Mouse (Mus musculus): ENCODE results near the gene Cd55b.
A peak's percentile ranks its signal among the peaks of the same experiment; 100 is the strongest.
"Not testable (repeated sequence)": the region's sequence is repeated elsewhere in the genome, so short reads cannot be mapped to it uniquely, and the experiment has no call there.

Gene Cd55b

DNA sequence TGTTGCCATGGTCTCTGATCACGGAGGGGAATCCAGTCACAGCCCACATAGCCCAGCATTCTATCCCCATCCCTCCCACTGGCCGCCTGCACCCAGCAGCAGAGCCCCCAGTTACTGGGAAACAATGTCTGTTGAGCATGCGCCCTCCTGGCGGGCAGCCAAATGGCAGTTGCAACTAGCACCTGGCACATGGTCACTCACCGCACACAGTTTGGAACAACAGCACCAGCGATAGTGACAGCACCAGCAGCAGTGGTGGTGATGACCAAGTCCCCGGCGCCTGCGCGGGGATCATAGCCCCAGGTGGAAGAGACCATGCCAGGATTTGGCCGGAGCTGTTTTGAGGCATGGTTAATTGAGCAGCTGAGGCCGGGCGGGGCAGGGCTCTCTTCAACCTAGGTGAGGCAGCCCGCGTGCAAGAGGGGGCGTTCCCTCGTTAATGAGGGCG lies at the start of gene Cd55b:
Gene Cd55b, minus strand, starts transcription at position 346 of the 448 bp plus-strand sequence.
- DNase-seq (ENCODE audit: extremely low read depth, low read depth), result no peak

GRCm38 (mm10) chr1:130470074-130470473 lies 47.3 kb upstream of the Cd55b start:
- no peak for DNase-seq (ENCODE audit: extremely low read depth, low read depth)

GRCm38 (mm10) chr1:130467453-130467852 lies 44.6 kb upstream of the Cd55b start:
- DNase-seq (ENCODE audit: extremely low read depth, low read depth), result no peak

GRCm38 (mm10) chr1:130464173-130464572 lies 41.4 kb upstream of the Cd55b start:
- no peak for DNase-seq (ENCODE audit: extremely low read depth, low read depth)

DNA sequence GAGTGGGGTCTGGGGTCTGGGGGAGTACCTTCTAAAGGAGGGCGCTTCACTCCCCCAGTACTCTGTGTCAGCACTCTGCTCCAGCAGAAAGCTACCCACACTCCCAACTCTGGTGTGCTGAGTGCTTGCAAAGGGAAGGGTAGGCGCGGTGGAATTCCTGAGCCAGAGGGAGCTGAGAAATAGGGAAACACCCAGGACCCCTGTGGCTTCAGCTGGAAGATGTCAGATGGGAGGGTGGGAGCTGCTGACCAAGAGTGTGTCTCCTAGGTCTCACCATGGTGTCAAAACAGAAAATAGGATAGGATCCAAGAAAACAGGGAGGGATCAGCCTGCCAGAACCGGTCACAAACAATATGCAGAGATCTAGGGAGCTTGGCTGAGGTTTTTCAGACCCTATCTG lies 40.1 kb upstream of the Cd55b start:
- DNase-seq (ENCODE audit: extremely low read depth, low read depth), result peak; percentile 16

DNA sequence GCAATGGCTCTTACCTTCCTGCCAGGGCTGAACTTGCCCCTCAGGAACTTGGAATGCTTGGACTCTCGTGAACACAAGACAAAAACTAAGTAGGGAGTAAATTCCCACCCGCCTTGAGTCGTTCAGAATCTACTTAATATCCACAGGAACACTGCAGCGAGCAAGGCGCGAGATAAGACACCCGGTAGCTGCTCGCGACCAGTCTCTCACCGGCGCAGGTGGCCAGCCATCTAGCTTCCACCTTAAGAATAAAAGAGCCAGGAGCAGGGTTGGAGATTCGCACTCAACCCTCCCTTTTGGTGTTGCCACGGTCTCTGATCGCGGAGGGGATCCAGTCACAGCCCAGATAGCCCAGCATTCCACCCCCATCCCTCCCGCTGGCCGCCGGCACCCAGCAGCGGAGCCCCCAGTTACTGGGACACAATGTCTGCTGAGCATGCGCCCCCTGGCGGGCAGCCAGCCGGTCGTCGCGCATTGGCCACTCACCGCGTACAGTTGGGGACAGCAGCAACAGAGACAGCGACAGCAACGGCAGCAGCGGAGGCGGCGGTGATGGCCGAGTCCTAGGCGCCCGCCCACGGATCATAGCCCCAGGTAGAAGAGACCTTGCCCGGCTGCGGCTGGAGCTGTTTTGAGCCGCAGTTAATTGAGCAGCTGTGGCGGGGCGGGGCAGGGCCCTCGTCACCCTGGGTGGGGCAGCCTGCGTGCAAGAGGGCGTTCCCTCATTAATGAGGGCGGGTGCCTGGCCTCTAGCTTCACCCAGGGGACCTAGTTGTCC lies 39.5 kb upstream of the Cd55b start, which contains the start of gene Cd55:
Gene Cd55, minus strand, starts transcription at position 661 of the 778 bp plus-strand sequence.
- DNase-seq (ENCODE audit: extremely low read depth, low read depth), result peak; percentile 71

GRCm38 (mm10) chr1:130455111-130455510 lies 32.3 kb upstream of the Cd55b start:
- no peak for DNase-seq (ENCODE audit: extremely low read depth, low read depth)

DNA sequence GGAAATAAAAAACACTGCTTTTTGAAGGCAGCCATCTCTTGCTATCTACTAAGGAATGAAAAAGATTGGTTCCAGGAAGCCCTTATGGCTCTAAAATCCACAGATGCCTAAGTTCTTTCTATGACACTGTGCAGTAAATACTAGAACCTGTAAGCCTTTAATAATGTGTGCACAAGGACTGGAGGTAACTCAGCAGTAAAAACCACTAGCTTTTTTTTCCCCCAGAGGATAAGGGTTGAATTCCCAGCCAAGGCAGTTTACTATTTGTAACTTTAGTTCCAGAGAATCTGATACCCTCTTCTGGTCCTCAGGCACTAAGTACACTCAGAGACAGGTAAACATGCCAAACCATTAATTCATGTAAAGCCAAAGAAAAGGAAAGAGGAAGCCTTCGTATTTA lies 20.1 kb upstream of the Cd55b start:
- not testable (repeated sequence) for DNase-seq (ENCODE audit: extremely low read depth, low read depth)

DNA sequence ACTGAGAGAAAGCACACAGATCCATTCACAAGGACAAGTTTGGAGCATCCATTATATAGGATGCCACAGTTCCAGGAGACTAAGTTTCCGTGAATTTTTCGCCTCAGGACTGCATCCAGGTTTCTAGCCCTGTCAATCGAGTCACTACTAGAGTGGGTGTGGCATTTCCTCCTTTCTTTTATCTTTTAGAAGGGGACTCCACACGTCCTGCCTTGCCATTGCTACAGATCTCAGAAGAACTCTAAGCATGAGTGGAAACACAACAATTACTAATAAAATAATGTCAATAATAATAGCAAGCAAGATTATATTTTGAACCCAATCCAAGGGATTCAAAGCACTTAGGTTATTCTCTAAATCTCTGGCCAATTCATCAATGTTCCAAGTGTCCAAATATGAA lies 8.1 kb upstream of the Cd55b start:
- peak; percentile 28 for DNase-seq (ENCODE audit: extremely low read depth, low read depth)

DNA sequence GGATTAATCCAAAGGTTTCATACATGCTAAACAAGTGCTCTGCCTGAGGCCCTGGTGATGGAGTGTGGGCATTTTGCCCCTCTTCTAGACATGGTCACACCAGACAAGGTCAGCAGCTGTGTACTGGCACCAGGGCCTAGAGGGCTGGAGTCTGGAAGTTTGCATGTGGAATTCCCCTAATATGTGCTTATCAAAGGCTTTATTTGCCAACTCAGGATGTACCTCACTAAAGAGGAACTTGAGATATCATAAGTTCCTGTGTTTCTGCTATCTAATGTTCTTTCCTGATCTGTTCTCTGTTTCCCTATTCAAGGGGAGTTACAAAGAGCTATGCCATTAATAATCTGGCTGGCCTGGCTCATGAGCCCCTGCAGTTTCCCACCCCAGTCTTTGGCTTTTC lies 5.9 kb upstream of the Cd55b start:
- DNase-seq (ENCODE audit: extremely low read depth, low read depth), result peak; percentile 49

GRCm38 (mm10) chr1:130427175-130427853 lies 4.5 kb upstream of the Cd55b start:
- not testable (repeated sequence) for DNase-seq (ENCODE audit: extremely low read depth, low read depth)

DNA sequence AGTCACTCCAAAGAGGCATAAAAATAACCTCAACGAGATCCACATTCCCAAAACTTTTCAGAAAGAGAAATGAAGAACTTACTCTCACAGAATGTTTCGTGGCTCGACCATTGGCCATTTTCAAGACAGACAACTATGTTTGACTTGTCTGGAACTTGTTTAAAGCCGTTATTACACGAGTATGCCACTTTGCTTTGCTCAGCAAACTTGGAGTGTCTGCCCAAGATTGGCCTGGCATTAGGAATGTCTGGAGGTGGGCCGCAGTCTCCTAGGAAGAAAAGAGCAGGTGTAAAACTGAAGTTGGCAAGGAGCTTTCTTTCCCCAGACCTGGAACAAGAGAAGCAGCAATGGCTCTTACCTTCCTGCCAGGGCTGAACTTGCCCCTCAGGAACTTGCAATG lies 776 bp downstream of the Cd55b start:
- DNase-seq (ENCODE audit: extremely low read depth, low read depth), result not testable (repeated sequence)

DNA sequence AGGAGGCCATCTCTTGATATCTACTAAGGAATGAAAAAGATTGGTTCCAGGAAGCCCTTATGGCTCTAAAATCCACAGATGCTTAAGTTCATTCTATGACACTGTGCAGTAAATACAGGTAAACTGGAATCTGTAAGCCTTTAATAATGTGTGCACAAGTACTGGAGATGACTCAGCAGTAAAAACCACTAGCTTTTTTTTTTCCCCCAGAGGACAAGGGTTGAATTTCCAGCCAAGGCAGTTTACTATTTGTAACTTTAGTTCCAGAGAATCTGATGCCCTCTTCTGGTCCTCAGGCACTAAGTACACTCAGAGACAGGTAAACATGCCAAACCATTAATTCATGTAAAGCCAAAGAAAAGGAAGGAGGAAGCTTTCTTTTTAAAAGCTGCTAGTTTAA lies 25.7 kb downstream of the Cd55b start:
- peak; percentile 12 for DNase-seq (ENCODE audit: extremely low read depth, low read depth)

GRCm38 (mm10) chr1:130387282-130387681 lies 35.5 kb downstream of the Cd55b start:
- DNase-seq (ENCODE audit: extremely low read depth, low read depth), result peak; percentile 34

- peak; percentile 19 for DNase-seq (ENCODE audit: extremely low read depth, low read depth)
Observed at GRCm38 (mm10) chr1:130377726-130378429, 44.9 kb downstream of the Cd55b start.

DNA sequence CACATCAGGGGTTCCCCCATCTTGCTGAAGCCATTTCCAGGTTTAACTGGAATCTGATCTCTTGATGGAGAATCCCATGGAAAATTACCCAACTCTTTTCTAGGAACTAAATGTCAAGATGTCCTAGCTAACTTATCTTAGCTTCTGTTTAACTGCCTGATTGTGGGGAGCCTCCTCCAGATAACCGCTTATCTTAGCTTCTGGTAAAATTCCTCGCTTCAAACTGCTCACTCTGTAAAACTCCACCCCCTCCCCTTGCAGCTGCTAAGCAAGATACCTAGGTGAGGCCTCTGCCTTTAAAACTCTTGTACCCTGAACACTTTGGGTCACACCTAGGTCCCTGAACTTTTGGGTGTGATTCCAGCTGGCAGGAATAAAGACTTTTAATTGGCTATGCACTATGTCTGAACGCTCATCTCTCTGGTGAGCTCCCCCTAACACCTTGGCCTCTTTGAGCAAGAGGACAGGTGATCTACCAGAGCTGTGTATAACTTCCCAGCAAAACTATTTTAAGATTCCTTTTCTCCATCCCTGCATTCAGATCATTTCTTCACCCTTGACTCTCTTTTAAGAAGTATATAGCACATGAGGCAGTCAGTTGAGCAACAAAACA lies 48.5 kb downstream of the Cd55b start:
- DNase-seq (ENCODE audit: extremely low read depth, low read depth), result no peak

DNA sequence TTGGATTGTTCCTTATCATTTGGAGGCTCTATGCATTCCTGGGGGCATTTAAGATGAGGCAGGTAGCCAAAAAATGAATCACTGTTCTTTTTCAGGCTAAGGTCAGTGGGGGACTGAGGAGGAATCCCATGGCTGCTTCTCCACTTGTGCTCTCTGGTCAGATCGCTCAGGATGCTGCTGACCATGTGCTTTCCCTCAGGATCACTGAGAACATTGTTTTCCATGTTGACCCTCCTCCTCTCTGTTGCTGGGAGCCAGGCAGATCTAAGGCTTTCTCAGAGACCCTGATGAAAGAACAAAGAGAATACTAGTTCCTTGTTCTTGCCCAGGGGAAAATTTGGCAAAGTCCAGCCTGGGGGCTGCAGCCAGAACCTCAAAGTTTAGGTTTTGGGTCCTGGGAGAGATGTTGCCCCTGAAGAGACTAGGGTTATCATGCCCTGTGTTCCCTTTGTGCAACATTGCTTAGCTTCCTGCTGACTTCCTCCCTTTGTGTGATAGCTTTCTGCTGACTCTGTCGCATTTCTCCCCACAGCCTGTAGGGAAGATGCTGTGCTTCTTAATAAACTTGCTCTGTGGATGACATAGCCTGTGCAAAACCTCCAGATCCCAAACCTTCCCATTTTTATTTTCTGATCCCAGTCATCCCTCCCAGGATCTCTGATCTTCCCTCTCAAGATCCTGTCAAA lies 49.3 kb downstream of the Cd55b start:
- DNase-seq (ENCODE audit: extremely low read depth, low read depth), result peak; percentile 70

DNA sequence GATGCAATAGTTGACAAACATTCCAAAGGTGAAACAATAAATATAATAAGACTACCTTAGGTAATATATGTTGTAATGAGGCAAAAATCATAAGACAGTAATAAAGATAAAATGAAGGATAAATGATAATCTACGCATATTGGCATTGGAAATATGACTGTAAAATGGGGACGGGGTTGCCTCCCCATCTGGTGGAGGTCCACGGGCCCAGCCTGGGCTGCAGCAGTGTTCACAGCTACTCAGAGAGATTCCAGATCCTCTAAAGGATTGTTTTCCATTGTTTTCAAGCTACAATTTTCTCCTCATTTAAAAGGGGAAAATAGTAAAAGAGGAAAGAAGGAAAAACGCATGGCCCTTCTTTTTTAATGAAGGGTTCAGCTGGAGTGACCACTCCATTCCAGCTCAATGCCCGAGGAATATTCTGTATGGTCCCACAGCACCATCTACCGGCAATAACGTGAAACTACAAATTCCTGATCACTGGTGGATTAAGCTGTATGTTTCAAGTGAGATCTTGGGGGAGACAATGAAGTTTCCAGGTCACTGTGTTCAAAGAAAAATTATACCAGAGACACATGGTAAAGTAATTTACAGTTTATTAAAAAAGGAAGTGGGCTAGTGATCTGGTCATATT lies 50.8 kb downstream of the Cd55b start:
- peak; percentile 39 for DNase-seq (ENCODE audit: extremely low read depth, low read depth)

GRCm38 (mm10) chr1:130371291-130371690 lies 51.5 kb downstream of the Cd55b start:
- DNase-seq (ENCODE audit: extremely low read depth, low read depth), result no peak

GRCm38 (mm10) chr1:130350077-130350635 lies 72.7 kb downstream of the Cd55b start:
- DNase-seq (ENCODE audit: extremely low read depth, low read depth), result no peak
